Mouse (Mus musculus) heart, embryonic 13.5 days (tissue): ENCODE data around the gene Otub1. TPM values are rescaled to one million over a fixed set of nuclear protein-coding genes. Genes with fewer than 3 reads are reported as not detected.
A peak's percentile ranks its signal among the peaks of the same experiment; 100 is the strongest.

ENCODE experiments used
- ATAC-seq: fragments of 200-750 bp; cut with Nextera tagmentation; 2 replicates; pipeline ENCODE4 v1.8.0; 2017; ENCODE audit warnings: moderate TSS enrichment; ENCODE audit not compliant: insufficient number of reproducible peaks, low FRiP score, low TSS enrichment; ENCODE audit errors: extremely low read depth
- H3K27ac ChIP-seq: fragments of 300-500 bp; sonication (generic); replicated peaks from 2 replicates; pipeline ENCODE4 v1.5.1; 2015; ENCODE audit warnings: moderate library complexity, mild to moderate bottlenecking, inconsistent platforms
- H3K27me3 ChIP-seq: fragments of 300-500 bp; sonication (generic); replicated peaks from 2 replicates; pipeline ENCODE4 v1.6.1; 2015; ENCODE audit warnings: mild to moderate bottlenecking, inconsistent platforms
- H3K36me3 ChIP-seq: fragments of 300-500 bp; sonication (generic); 2 replicates; pipeline ENCODE4 v1.6.1; 2015; ENCODE audit warnings: mild to moderate bottlenecking, inconsistent platforms
- H3K4me1 ChIP-seq: fragments of 300-500 bp; sonication (generic); 2 replicates; pipeline ENCODE4 v1.6.1; 2015; ENCODE audit warnings: inconsistent platforms
- H3K4me2 ChIP-seq: fragments of 300-500 bp; sonication (generic); 2 replicates; pipeline ENCODE4 v1.6.1; 2015; ENCODE audit warnings: inconsistent platforms, mild to moderate bottlenecking, moderate library complexity
- H3K4me3 ChIP-seq: fragments of 300-500 bp; sonication (generic); 2 replicates; pipeline ENCODE4 v1.5.1; 2015; ENCODE audit warnings: moderate library complexity, mild to moderate bottlenecking, inconsistent platforms
- H3K9ac ChIP-seq: fragments of 300-500 bp; sonication (generic); 2 replicates; pipeline ENCODE4 v1.6.1; 2015; ENCODE audit warnings: inconsistent platforms, mild to moderate bottlenecking, moderate library complexity
- H3K9me3 ChIP-seq: fragments of 300-500 bp; sonication (generic); 2 replicates; pipeline ENCODE4 v1.6.1; 2016; ENCODE audit warnings: inconsistent platforms
- WGBS: fragments of 180-500 bp; shearing (Covaris S2); methylation state at CpG from one replicate; pipeline ENCODE4 v1.1.7; 2015; ENCODE audit warnings: mixed read lengths; 5-methylcytosine and 5-hydroxymethylcytosine counted together
- polyA plus RNA-seq: library from polyadenylated mRNA; unstranded; fragments of >200 nt; fragmentation: Nextera tagmentation; extraction: Ambion mirVana; gene quantifications from 2 replicates; pipeline ENCODE4 v1.2.1, GENCODE M21; 2015

Gene Otub1
- polyA plus RNA-seq, 1 experiment from 2014 or later = 147 TPM

DNA sequence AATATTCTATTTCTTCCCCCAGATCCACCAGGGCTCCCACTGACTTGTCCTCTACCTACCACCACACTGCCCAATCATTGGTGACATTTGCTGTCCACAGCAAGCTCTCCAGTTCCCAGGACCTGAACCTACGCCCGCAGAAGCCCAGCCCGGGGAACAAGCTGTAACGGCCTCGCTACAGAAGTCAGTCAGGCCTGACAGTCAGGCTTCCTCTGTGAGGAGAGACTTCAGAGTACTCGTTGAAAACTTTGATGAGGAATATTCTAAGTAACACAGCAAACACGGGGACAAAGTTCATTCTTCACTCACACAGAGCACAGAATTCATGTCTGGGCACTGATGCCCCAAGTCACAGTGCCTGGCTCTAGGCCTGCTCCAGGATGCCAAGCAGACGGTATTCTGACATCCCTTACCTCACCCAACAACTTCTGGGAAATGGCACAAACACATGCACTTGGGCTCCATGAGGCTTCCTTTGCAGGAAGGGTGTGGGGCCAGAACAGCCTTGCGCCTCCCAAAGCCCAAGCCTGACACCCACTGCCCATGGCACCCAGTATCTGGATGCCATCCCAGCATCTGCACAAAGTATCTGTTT lies 19.1 kb upstream of the Otub1 start:
- WGBS = 83% methylated on average over 9 of the region's 9 CpGs

DNA sequence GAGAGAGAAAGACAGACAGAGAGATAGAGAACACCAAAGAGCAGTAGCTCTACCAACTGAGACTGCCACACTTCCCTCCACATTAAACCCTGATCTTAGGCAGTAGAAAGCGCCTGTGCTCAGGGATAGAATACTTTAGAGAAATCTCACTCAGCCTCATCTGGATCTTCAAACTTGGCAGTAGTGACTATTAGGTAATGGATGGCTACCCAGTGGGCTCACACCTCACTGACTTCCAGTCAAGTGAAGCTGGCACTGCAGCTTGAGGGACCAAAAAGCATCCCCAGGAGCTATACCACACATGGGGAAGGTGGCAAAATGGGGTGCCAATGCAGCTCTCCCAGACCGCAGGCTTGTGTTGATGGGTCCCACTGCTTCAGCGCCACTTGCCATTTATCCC lies 18.1 kb upstream of the Otub1 start:
- H3K27ac ChIP-seq = no peak overlapping the region
- WGBS = 85% methylated on average over 3 of the region's 3 CpGs
- no peak for ATAC-seq
- no peaks in the 10 kb centered on the region for H3K27me3 ChIP-seq
- no peak overlapping the region for H3K9ac ChIP-seq
- H3K4me3 ChIP-seq = no peak overlapping the region
- 0 out of 2 replicates have a peak, but pooled peaks cover 4% of the 10 kb centered on the region for H3K4me1 ChIP-seq
- no peak overlapping the region for H3K4me2 ChIP-seq
- no peaks in the 10 kb centered on the region for H3K9me3 ChIP-seq
- peaks cover 39% of the 10 kb centered on the region for H3K36me3 ChIP-seq

More for the DNA sequence above, 19.1 kb upstream of the Otub1 start:
- H3K4me2 ChIP-seq = no peak overlapping the region
- no peak overlapping the region for H3K9ac ChIP-seq
- no peak overlapping the region for H3K4me3 ChIP-seq
- no peaks in the 10 kb centered on the region for H3K27me3 ChIP-seq
- no peak for ATAC-seq
- no peak overlapping the region for H3K27ac ChIP-seq
- H3K36me3 ChIP-seq = peaks cover 48% of the 10 kb centered on the region
- H3K9me3 ChIP-seq = no peaks in the 10 kb centered on the region
- H3K4me1 ChIP-seq = 0 out of 2 replicates have a peak, but pooled peaks cover 4% of the 10 kb centered on the region

DNA sequence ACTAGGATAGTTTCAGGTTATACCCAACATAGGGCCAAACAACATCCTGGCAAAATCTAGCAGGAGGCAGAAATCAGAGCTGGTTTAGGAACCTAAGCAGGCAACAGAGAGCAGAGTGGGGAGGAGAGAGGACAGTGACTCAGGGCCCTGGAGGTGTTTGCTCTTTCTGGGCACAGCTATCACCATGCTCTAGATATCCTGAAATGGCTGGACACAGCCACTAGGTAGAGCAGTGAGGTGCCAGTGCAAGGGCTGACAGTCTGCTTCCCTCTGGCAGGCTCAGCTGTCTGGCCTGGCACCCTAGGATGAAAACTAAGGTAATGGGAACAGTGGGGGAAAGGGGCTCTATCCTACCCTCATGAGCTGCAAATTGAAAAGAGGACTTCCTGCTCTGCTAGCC lies 17.4 kb upstream of the Otub1 start:
- Histone ChIP-seq H3K9ac (0 out of 2 replicates have a peak overlapping the region, but pooled peaks have one; percentile 24), H3K4me3 (no peak overlapping the region), H3K4me2 (no peak overlapping the region), H3K4me1 (0 out of 2 replicates have a peak, but pooled peaks cover 4% of the 10 kb centered on the region), H3K36me3 (peaks cover 31% of the 10 kb centered on the region), H3K27ac (no peak overlapping the region), H3K9me3 (no peaks in the 10 kb centered on the region), H3K27me3 (no peaks in the 10 kb centered on the region)
- no peak for ATAC-seq

DNA sequence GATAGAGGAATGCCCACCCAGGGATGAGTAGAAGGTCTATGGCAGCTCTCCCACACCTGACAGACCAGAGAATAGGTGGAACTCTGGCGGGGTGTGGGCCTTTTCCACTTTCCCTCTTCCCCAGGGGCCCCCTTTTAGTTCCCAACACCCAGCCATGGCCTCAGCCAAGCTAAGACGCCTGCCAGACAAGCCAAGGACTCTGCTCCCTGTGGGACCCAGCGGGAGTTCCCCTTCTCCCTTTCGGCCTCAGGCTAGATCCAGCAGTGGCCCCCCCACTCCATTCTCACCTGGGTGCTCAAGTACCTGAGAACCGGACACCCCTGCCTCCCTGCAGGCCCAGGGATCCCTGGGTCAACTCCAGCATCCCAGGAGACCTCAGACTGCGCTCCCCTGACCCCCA lies 16.1 kb upstream of the Otub1 start:
- Histone ChIP-seq H3K4me3 (no peak overlapping the region), H3K27ac (no peak overlapping the region), H3K4me1 (peaks cover 10% of the 10 kb centered on the region), H3K4me2 (no peak overlapping the region), H3K36me3 (peaks cover 18% of the 10 kb centered on the region), H3K9me3 (no peaks in the 10 kb centered on the region), H3K9ac (no peak overlapping the region), H3K27me3 (no peaks in the 10 kb centered on the region)
- 86% methylated on average over 6 of the region's 6 CpGs for WGBS
- no peak for ATAC-seq

GRCm38 (mm10) chr19:7218753-7219152 lies 12.6 kb upstream of the Otub1 start:
- peaks cover 41% of the 10 kb centered on the region for H3K4me1 ChIP-seq
- peaks cover 25% of the 10 kb centered on the region for H3K36me3 ChIP-seq
- no peak overlapping the region for H3K4me3 ChIP-seq
- no peaks in the 10 kb centered on the region for H3K27me3 ChIP-seq
- no peak overlapping the region for H3K9ac ChIP-seq
- no peak overlapping the region for H3K27ac ChIP-seq
- no peaks in the 10 kb centered on the region for H3K9me3 ChIP-seq
- ATAC-seq = no peak
- H3K4me2 ChIP-seq = no peak overlapping the region
- WGBS = 92% methylated on average over 5 of the region's 5 CpGs

GRCm38 (mm10) chr19:7217926-7218267 lies 11.8 kb upstream of the Otub1 start:
- ATAC-seq = no peak
- peak overlapping the region; percentile 70 for H3K4me2 ChIP-seq
- no peaks in the 10 kb centered on the region for H3K27me3 ChIP-seq
- WGBS = 7% methylated on average over 6 of the region's 6 CpGs
- H3K9me3 ChIP-seq = no peaks in the 10 kb centered on the region
- peak overlapping the region; percentile 75 for H3K4me3 ChIP-seq
- peaks cover 45% of the 10 kb centered on the region for H3K4me1 ChIP-seq
- no peak overlapping the region for H3K27ac ChIP-seq
- H3K36me3 ChIP-seq = peaks cover 33% of the 10 kb centered on the region
- peak overlapping the region; percentile 61 for H3K9ac ChIP-seq

DNA sequence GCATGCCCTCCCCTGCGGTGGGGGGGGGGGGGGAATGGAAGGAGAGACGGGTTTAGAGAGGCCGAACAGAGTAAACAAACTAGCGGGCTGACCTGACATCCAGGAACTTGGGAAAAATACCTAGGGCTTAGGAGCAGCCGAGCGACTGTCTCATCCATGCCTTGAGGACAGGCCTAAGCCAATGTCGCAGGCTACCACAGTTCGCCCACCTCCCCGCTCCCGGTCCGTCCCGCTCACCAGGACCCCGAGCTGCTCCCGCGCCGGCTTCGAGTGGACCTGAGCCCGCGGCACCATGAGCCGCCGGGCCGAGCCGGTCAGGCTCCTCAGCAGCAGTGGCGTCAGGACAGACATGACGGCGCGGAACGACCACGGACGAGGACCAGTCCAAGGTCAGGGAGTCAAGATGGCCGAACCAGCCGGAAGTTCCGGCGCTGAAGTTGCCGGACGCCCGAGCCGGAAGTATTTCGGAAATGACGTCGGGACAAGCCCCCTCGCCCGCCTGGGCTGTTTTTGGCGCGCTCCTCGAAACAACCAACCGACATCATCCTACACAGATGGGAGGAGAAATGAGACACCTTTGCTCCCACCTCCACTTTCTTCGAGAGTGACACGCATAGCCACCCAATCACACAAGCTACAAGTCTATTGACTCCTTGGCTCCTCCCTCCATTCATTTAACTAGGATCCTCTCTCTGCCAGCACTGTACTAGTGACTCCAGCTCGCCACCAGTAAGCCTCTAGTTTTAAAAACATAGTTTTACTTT lies 11.2 kb upstream of the Otub1 start, which contains the start of gene Cox8a:
TSS of gene Cox8a (minus strand) at position 455 of the 764 bp plus-strand sequence.
- Histone ChIP-seq H3K4me3 (peak within 1 kb of the TSS; percentile 75), H3K27me3 (no peaks in the 10 kb centered on the region), H3K27ac (peak within 1 kb of the TSS; percentile 91), H3K9me3 (no peaks in the 10 kb centered on the region), H3K4me2 (peak within 1 kb of the TSS; percentile 70), H3K36me3 (peaks cover 35% of the 10 kb centered on the region), H3K9ac (peak within 1 kb of the TSS; percentile 95), H3K4me1 (peaks cover 45% of the 10 kb centered on the region)
- peak; percentile 90 for ATAC-seq
- under 1% methylated on average over 50 of the region's 50 CpGs for WGBS

DNA sequence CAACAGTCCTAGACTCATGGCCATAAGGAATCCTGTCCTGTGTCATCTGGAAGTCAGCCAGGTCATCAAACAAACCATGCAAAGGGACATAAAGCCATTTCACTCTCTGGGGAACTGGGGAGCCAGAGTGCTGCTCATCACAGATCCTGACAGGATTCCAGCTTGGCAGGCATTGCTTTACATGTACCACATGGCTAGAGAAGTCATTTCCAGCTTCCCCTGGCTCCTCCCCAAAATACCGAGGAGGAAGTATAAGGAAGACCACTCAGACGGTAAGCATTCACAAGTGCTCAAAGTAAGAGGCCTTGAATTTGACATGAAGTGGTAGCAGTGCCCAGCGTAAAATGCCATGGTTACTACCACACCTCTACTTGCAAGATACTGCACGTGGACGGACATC lies 8.4 kb upstream of the Otub1 start:
- 0 out of 2 replicates have a peak overlapping the region, but pooled peaks have one; percentile 11 for H3K9ac ChIP-seq
- no peaks in the 10 kb centered on the region for H3K27me3 ChIP-seq
- H3K9me3 ChIP-seq = no peaks in the 10 kb centered on the region
- H3K27ac ChIP-seq = no peak overlapping the region
- peaks cover 56% of the 10 kb centered on the region for H3K36me3 ChIP-seq
- 75% methylated on average over 5 of the region's 5 CpGs for WGBS
- no peak for ATAC-seq
- no peak overlapping the region for H3K4me3 ChIP-seq
- peaks cover 45% of the 10 kb centered on the region for H3K4me1 ChIP-seq
- peak overlapping the region; percentile 70 for H3K4me2 ChIP-seq

DNA sequence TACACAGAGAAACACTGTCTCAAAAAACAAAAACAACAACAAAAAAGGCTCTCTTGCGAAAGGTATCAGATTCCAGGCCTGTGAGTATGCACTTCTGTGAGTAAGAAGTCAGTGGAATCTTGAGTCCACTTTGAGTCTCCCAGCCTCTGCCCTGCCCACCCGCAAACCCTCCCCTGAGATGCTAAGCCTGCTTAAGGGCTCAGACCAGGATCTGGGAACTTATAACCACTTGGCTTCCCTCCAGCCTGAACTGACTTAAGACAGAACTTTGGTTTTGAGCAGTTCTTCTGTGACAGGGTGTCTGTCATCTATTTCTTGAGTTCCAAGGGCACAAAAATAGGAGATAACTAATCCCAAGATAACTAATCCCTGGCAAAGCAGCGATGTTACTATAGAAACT lies 6.9 kb upstream of the Otub1 start:
- no peaks in the 10 kb centered on the region for H3K27me3 ChIP-seq
- no peak overlapping the region for H3K27ac ChIP-seq
- peaks cover 57% of the 10 kb centered on the region for H3K36me3 ChIP-seq
- 88% methylated on average over 3 of the region's 3 CpGs for WGBS
- H3K4me3 ChIP-seq = no peak overlapping the region
- no peak overlapping the region for H3K9ac ChIP-seq
- H3K9me3 ChIP-seq = no peaks in the 10 kb centered on the region
- no peak for ATAC-seq
- H3K4me1 ChIP-seq = peaks cover 42% of the 10 kb centered on the region
- no peak overlapping the region for H3K4me2 ChIP-seq

GRCm38 (mm10) chr19:7212216-7212615 lies 6.1 kb upstream of the Otub1 start:
- 67% methylated on average over 1 of the region's 1 CpGs for WGBS
- ATAC-seq = no peak
- Histone ChIP-seq H3K4me1 (peaks cover 40% of the 10 kb centered on the region), H3K9me3 (no peaks in the 10 kb centered on the region), H3K4me2 (no peak overlapping the region), H3K9ac (no peak overlapping the region), H3K27me3 (no peaks in the 10 kb centered on the region), H3K4me3 (no peak overlapping the region), H3K27ac (no peak overlapping the region), H3K36me3 (peaks cover 57% of the 10 kb centered on the region)

- Histone ChIP-seq H3K9ac (no peak overlapping the region), H3K27ac (no peak overlapping the region), H3K4me2 (no peak overlapping the region), H3K4me3 (no peak overlapping the region), H3K27me3 (no peaks in the 10 kb centered on the region), H3K9me3 (no peaks in the 10 kb centered on the region), H3K36me3 (peaks cover 45% of the 10 kb centered on the region), H3K4me1 (peaks cover 35% of the 10 kb centered on the region)
- WGBS = 80% methylated on average over 7 of the region's 7 CpGs
- no peak for ATAC-seq
Observed at GRCm38 (mm10) chr19:7209907-7210646, 4.0 kb upstream of the Otub1 start.
